Mouse (Mus musculus) left cerebral cortex, postnatal 25 days (tissue): Measurements from ENCODE around the gene Smoc1. TPM values are rescaled to one million over a fixed set of nuclear protein-coding genes. Genes with fewer than 3 reads are reported as not detected.
A peak's percentile ranks its signal among the peaks of the same experiment; 100 is the strongest.

Source experiments
- DNase-seq, 2 experiments: peaks; one replicate each; pipeline ENCODE4 v3.0.0; 2022; ENCODE audit warnings: low spot score in 2 of 2, mixed read lengths in 1 of 2
- intact Hi-C: fragments of 180-260 bp; cut with DNase I; formaldehyde crosslinking; loops from one replicate; pipeline ENCODE4 v1.15.1; 2025
- total RNA-seq, 2 experiments: library from RNA; stranded (reverse); gene quantifications; 2 replicates each; pipeline ENCODE4 v1.2.3; 2021

The Smoc1 gene
- total RNA-seq, 2 experiments from 2014 or later, result 7.3 to 9.3 TPM

- no peak for DNase-seq
Measured at GRCm38 (mm10) chr12:81110006-81110405, 83.4 kb downstream of the Smoc1 start.

GRCm38 (mm10) chr12:81112321-81112720, 85.7 kb downstream of the Smoc1 start:
- intact Hi-C loops, result no loop called here

More at GRCm38 (mm10) chr12:81110006-81110405, 83.4 kb downstream of the Smoc1 start:
- intact Hi-C loops, result no loop called here

GRCm38 (mm10) chr12:81120301-81120700, 93.7 kb downstream of the Smoc1 start:
- intact Hi-C loops, result no loop called here
- no peak for DNase-seq

More at GRCm38 (mm10) chr12:81112321-81112720, 85.7 kb downstream of the Smoc1 start:
- no peak for DNase-seq

- intact Hi-C loops, result no loop called here
- DNase-seq, result no peak
Measured at GRCm38 (mm10) chr12:81123793-81124192, 97.2 kb downstream of the Smoc1 start.

- DNase-seq, result no peak
- intact Hi-C loops, result no loop called here
Measured at GRCm38 (mm10) chr12:81126842-81127241, 100.2 kb downstream of the Smoc1 start.

- intact Hi-C loops, result no loop called here
- DNase-seq, result no peak
Measured at GRCm38 (mm10) chr12:81128693-81129092, 102.1 kb downstream of the Smoc1 start.

- intact Hi-C loops, result no loop called here
- DNase-seq, result peak in 1 of 2 experiments; percentile 34
Measured at GRCm38 (mm10) chr12:81130692-81131091, 104.1 kb downstream of the Smoc1 start.

GRCm38 (mm10) chr12:81131114-81131513, 104.5 kb downstream of the Smoc1 start:
- no peak for DNase-seq
- intact Hi-C loops, result no loop called here

GRCm38 (mm10) chr12:81133055-81133665, 106.6 kb downstream of the Smoc1 start:
- intact Hi-C loops, result no loop called here
- DNase-seq, result no peak

- no peak for DNase-seq
- intact Hi-C loops, result no loop called here
Measured at GRCm38 (mm10) chr12:81138217-81138616, 111.6 kb downstream of the Smoc1 start.

GRCm38 (mm10) chr12:81139463-81139862, 112.9 kb downstream of the Smoc1 start:
- intact Hi-C loops, result no loop called here
- DNase-seq, result no peak

GRCm38 (mm10) chr12:81140594-81141328, 114.2 kb downstream of the Smoc1 start:
- intact Hi-C loops, result no loop called here
- peak; percentile 29 to 47 for DNase-seq

- intact Hi-C loops, result no loop called here
- no peak for DNase-seq
Measured at GRCm38 (mm10) chr12:81141329-81141711, 114.7 kb downstream of the Smoc1 start.

GRCm38 (mm10) chr12:81142231-81142630, 115.6 kb downstream of the Smoc1 start:
- no peak for DNase-seq
- intact Hi-C loops, result no loop called here

GRCm38 (mm10) chr12:81144201-81144600, 117.6 kb downstream of the Smoc1 start:
- intact Hi-C loops, result no loop called here
- no peak for DNase-seq

- intact Hi-C loops, result no loop called here
- no peak for DNase-seq
Measured at GRCm38 (mm10) chr12:81146417-81147180, 120.0 kb downstream of the Smoc1 start.

GRCm38 (mm10) chr12:81147956-81148355, 121.3 kb downstream of the Smoc1 start:
- intact Hi-C loops, result no loop called here
- no peak for DNase-seq

GRCm38 (mm10) chr12:81150917-81151316, 124.3 kb downstream of the Smoc1 start:
- intact Hi-C loops, result no loop called here
- no peak for DNase-seq

- no peak for DNase-seq
- intact Hi-C loops, result no loop called here
Measured at GRCm38 (mm10) chr12:81152082-81152481, 125.5 kb downstream of the Smoc1 start.

- intact Hi-C loops, result no loop called here
- no peak for DNase-seq
Measured at GRCm38 (mm10) chr12:81155675-81156074, 129.1 kb downstream of the Smoc1 start.

- intact Hi-C loops, result no loop called here
- no peak for DNase-seq
Measured at GRCm38 (mm10) chr12:81156841-81157240, 130.2 kb downstream of the Smoc1 start.
